Mouse (Mus musculus): ENCODE results near the gene Pde6h. TPM values are rescaled to one million over a fixed set of nuclear protein-coding genes. Genes with fewer than 3 reads are reported as not detected.

The Pde6h gene
- 0.05 and 0.72 TPM in 2 replicates for polyA plus RNA-seq (2015; fragmentation: Nextera tagmentation; extraction: Ambion mirVana)

GRCm38 (mm10) chr6:136923532-136923931 lies at the start of gene Pde6h:
Pde6h (plus strand) TSS chr6:136923832.

GRCm38 (mm10) chr6:136875670-136876069 lies 48.0 kb upstream of the Pde6h start, which contains the start of gene Mgp:
Mgp (minus strand) TSS chr6:136875823.

GRCm38 (mm10) chr6:136922080-136922479 lies 1.6 kb upstream of the Pde6h start, which contains the start of gene Erp27:
Erp27 (minus strand) TSS chr6:136922180.

GRCm38 (mm10) chr6:136941051-136942021 lies 17.7 kb downstream of the Pde6h start, which contains the start of gene Arhgdib:
Arhgdib (minus strand) TSS chr6:136941899.

Other genes starting within 250 kb of the Pde6h start
- 0.13 and 0.15 TPM in 2 replicates for gene Gucy2c, start 142.1 kb upstream of the Pde6h start, polyA plus RNA-seq (2015; fragmentation: Nextera tagmentation; extraction: Ambion mirVana)
- gene Hist4h4, start 119.4 kb upstream of the Pde6h start, polyA plus RNA-seq (2015; fragmentation: Nextera tagmentation; extraction: Ambion mirVana): 3.0 and 4.6 TPM in 2 replicates
- 258 and 277 TPM in 2 replicates for gene H2afj, start 115.6 kb upstream of the Pde6h start, polyA plus RNA-seq (2015; fragmentation: Nextera tagmentation; extraction: Ambion mirVana)
- gene BC049715, start 96.2 kb upstream of the Pde6h start, polyA plus RNA-seq (2015; fragmentation: Nextera tagmentation; extraction: Ambion mirVana): 1.2 TPM in 2 replicates
- gene Wbp11, start 95.6 kb upstream of the Pde6h start, polyA plus RNA-seq (2015; fragmentation: Nextera tagmentation; extraction: Ambion mirVana): 61.2 and 64.8 TPM in 2 replicates
- gene Smco3, start 88.4 kb upstream of the Pde6h start, polyA plus RNA-seq (2015; fragmentation: Nextera tagmentation; extraction: Ambion mirVana): 0.18 TPM in 1 of 2 replicates, not detected in the other
- 18.0 and 21.3 TPM in 2 replicates for gene Art4, start 66.1 kb upstream of the Pde6h start, polyA plus RNA-seq (2015; fragmentation: Nextera tagmentation; extraction: Ambion mirVana)
- 80.3 and 109 TPM in 2 replicates for gene Mgp, start 48.0 kb upstream of the Pde6h start, polyA plus RNA-seq (2015; fragmentation: Nextera tagmentation; extraction: Ambion mirVana)
- gene Erp27, start 1.7 kb upstream of the Pde6h start, polyA plus RNA-seq (2015; fragmentation: Nextera tagmentation; extraction: Ambion mirVana): 1.3 and 2.0 TPM in 2 replicates
- gene Arhgdib, start 18.1 kb downstream of the Pde6h start, polyA plus RNA-seq (2015; fragmentation: Nextera tagmentation; extraction: Ambion mirVana): 283 and 386 TPM in 2 replicates
- 1.1 and 2.0 TPM in 2 replicates for gene Rerg, start 246.7 kb downstream of the Pde6h start, polyA plus RNA-seq (2015; fragmentation: Nextera tagmentation; extraction: Ambion mirVana)

All from spleen, postnatal 0 days (tissue).